Mouse (Mus musculus): ENCODE results near the gene Hist1h2bc. TPM values are rescaled to one million over a fixed set of nuclear protein-coding genes. Genes with fewer than 3 reads are reported as not detected.

The Hist1h2bc gene
- polyA plus RNA-seq, 1 experiment from 2014 or later: 28.7 TPM

- Histone ChIP-seq H3K4me3 (peak overlapping the region; percentile 55), H3K9ac (replicated peaks) (peak overlapping the region; percentile 69), H3K4me2 (replicated peaks) (peak overlapping the region; percentile 95), H3K36me3 (no peaks in the 10 kb centered on the region), H3K27ac (replicated peaks) (peak overlapping the region; percentile 95), H3K27me3 (no peaks in the 10 kb centered on the region), H3K4me1 (peaks cover 28% of the 10 kb centered on the region), H3K9me3 (no peaks in the 10 kb centered on the region)
- ATAC-seq (ENCODE audit: low FRiP score, low read depth): no peak
- 33% methylated on average over 13 of the region's 13 CpGs for WGBS
Observed at GRCm38 (mm10) chr13:23740256-23740840, 56.3 kb downstream of the Hist1h2bc start.

GRCm38 (mm10) chr13:23740910-23741309 lies 56.9 kb downstream of the Hist1h2bc start:
- no peak for ATAC-seq (ENCODE audit: low FRiP score, low read depth)
- peak overlapping the region; percentile 95; the same call in 1 of the 2 replicates for H3K27ac ChIP-seq (replicated peaks)
- H3K4me1 ChIP-seq: peaks cover 31% of the 10 kb centered on the region
- no peak overlapping the region for H3K9ac ChIP-seq (replicated peaks)
- no peaks in the 10 kb centered on the region for H3K27me3 ChIP-seq
- H3K36me3 ChIP-seq: no peaks in the 10 kb centered on the region
- H3K4me3 ChIP-seq: no peak overlapping the region
- peak overlapping the region; percentile 95 for H3K4me2 ChIP-seq (replicated peaks)
- no peaks in the 10 kb centered on the region for H3K9me3 ChIP-seq
- 63% methylated on average over 5 of the region's 5 CpGs for WGBS

GRCm38 (mm10) chr13:23742007-23742406 lies 58.0 kb downstream of the Hist1h2bc start:
- no peak overlapping the region for H3K4me2 ChIP-seq (replicated peaks)
- H3K36me3 ChIP-seq: no peaks in the 10 kb centered on the region
- H3K27ac ChIP-seq (replicated peaks): no peak overlapping the region
- no peak overlapping the region for H3K4me3 ChIP-seq
- H3K27me3 ChIP-seq: no peaks in the 10 kb centered on the region
- no peaks in the 10 kb centered on the region for H3K9me3 ChIP-seq
- ATAC-seq (ENCODE audit: low FRiP score, low read depth): no peak
- H3K4me1 ChIP-seq: peaks cover 33% of the 10 kb centered on the region
- no peak overlapping the region for H3K9ac ChIP-seq (replicated peaks)

Small RNAs within 50 kb of the gene (microRNA-seq; reads per million reads assigned to microRNA genes)
- gene Gm44350: not detected

Other genes starting within 250 kb of the Hist1h2bc start
- gene Btn1a1, start 218.3 kb upstream of the Hist1h2bc start, polyA plus RNA-seq (2016; fragmentation: Nextera tagmentation; extraction: Ambion mirVana): not detected in 2 replicates
- gene Btn2a2, start 195.3 kb upstream of the Hist1h2bc start, polyA plus RNA-seq (2016; fragmentation: Nextera tagmentation; extraction: Ambion mirVana): 0.10 and 0.17 TPM in 2 replicates
- gene Hist1h4h, start 153.1 kb upstream of the Hist1h2bc start, polyA plus RNA-seq (2016; fragmentation: Nextera tagmentation; extraction: Ambion mirVana): 4.2 and 4.4 TPM in 2 replicates
- gene Hist1h2af, start 150.3 kb upstream of the Hist1h2bc start, polyA plus RNA-seq (2016; fragmentation: Nextera tagmentation; extraction: Ambion mirVana): 7.9 and 8.4 TPM in 2 replicates
- 4.8 and 6.9 TPM in 2 replicates for gene Hist1h3g, start 148.8 kb upstream of the Hist1h2bc start, polyA plus RNA-seq (2016; fragmentation: Nextera tagmentation; extraction: Ambion mirVana)
- gene Hist1h2bh, start 140.8 kb upstream of the Hist1h2bc start, polyA plus RNA-seq (2016; fragmentation: Nextera tagmentation; extraction: Ambion mirVana): 0.56 and 0.64 TPM in 2 replicates
- 1.0 and 1.3 TPM in 2 replicates for gene Hist1h3f, start 140.1 kb upstream of the Hist1h2bc start, polyA plus RNA-seq (2016; fragmentation: Nextera tagmentation; extraction: Ambion mirVana)
- gene Hist1h4f, start 132.6 kb upstream of the Hist1h2bc start, polyA plus RNA-seq (2016; fragmentation: Nextera tagmentation; extraction: Ambion mirVana): 0.85 and 1.7 TPM in 2 replicates
- 0.37 and 0.45 TPM in 2 replicates for gene Hist1h1d, start 130.9 kb upstream of the Hist1h2bc start, polyA plus RNA-seq (2016; fragmentation: Nextera tagmentation; extraction: Ambion mirVana)
- 6.5 and 7.0 TPM in 2 replicates for gene Hist1h3e, start 121.8 kb upstream of the Hist1h2bc start, polyA plus RNA-seq (2016; fragmentation: Nextera tagmentation; extraction: Ambion mirVana)
- 95.2 and 113 TPM in 2 replicates for gene Hist1h2ae, start 113.0 kb upstream of the Hist1h2bc start, polyA plus RNA-seq (2016; fragmentation: Nextera tagmentation; extraction: Ambion mirVana)
- 13.0 and 13.8 TPM in 2 replicates for gene Hist1h2bg, start 112.8 kb upstream of the Hist1h2bc start, polyA plus RNA-seq (2016; fragmentation: Nextera tagmentation; extraction: Ambion mirVana)
- 4.5 and 5.1 TPM in 2 replicates for gene Hist1h2bf, start 110.0 kb upstream of the Hist1h2bc start, polyA plus RNA-seq (2016; fragmentation: Nextera tagmentation; extraction: Ambion mirVana)
- gene Hist1h2ad, start 109.8 kb upstream of the Hist1h2bc start, polyA plus RNA-seq (2016; fragmentation: Nextera tagmentation; extraction: Ambion mirVana): 1.8 and 2.5 TPM in 2 replicates
- 4.6 and 5.4 TPM in 2 replicates for gene Hist1h3d, start 108.4 kb upstream of the Hist1h2bc start, polyA plus RNA-seq (2016; fragmentation: Nextera tagmentation; extraction: Ambion mirVana)
- 109 and 113 TPM in 2 replicates for gene Hist1h4d, start 102.6 kb upstream of the Hist1h2bc start, polyA plus RNA-seq (2016; fragmentation: Nextera tagmentation; extraction: Ambion mirVana)
- 2.5 and 2.9 TPM in 2 replicates for gene Hist1h2be, start 63.1 kb upstream of the Hist1h2bc start, polyA plus RNA-seq (2016; fragmentation: Nextera tagmentation; extraction: Ambion mirVana)
- gene Hist1h1e, start 61.6 kb upstream of the Hist1h2bc start, polyA plus RNA-seq (2016; fragmentation: Nextera tagmentation; extraction: Ambion mirVana): 24.2 and 27.0 TPM in 2 replicates
- gene Hist1h2ac, start 251 bp upstream of the Hist1h2bc start, polyA plus RNA-seq (2016; fragmentation: Nextera tagmentation; extraction: Ambion mirVana): 1.1 TPM in 2 replicates
- gene Hist1h1t, start 11.6 kb downstream of the Hist1h2bc start, polyA plus RNA-seq (2016; fragmentation: Nextera tagmentation; extraction: Ambion mirVana): not detected in 2 replicates
- gene Hist1h4c, start 14.3 kb downstream of the Hist1h2bc start, polyA plus RNA-seq (2016; fragmentation: Nextera tagmentation; extraction: Ambion mirVana): 5.8 and 6.8 TPM in 2 replicates
- gene Hfe, start 26.7 kb downstream of the Hist1h2bc start, polyA plus RNA-seq (2016; fragmentation: Nextera tagmentation; extraction: Ambion mirVana): 3.1 and 3.3 TPM in 2 replicates
- 13.6 and 14.0 TPM in 2 replicates for gene Hist1h1c, start 54.6 kb downstream of the Hist1h2bc start, polyA plus RNA-seq (2016; fragmentation: Nextera tagmentation; extraction: Ambion mirVana)
- 7.9 and 9.3 TPM in 2 replicates for gene Hist1h3c, start 61.4 kb downstream of the Hist1h2bc start, polyA plus RNA-seq (2016; fragmentation: Nextera tagmentation; extraction: Ambion mirVana)
- 2.5 and 4.5 TPM in 2 replicates for gene Hist1h2bb, start 62.5 kb downstream of the Hist1h2bc start, polyA plus RNA-seq (2016; fragmentation: Nextera tagmentation; extraction: Ambion mirVana)
- 53.0 and 53.2 TPM in 2 replicates for gene Hist1h2ab, start 66.9 kb downstream of the Hist1h2bc start, polyA plus RNA-seq (2016; fragmentation: Nextera tagmentation; extraction: Ambion mirVana)
- 14.7 and 16.1 TPM in 2 replicates for gene Hist1h3b, start 68.1 kb downstream of the Hist1h2bc start, polyA plus RNA-seq (2016; fragmentation: Nextera tagmentation; extraction: Ambion mirVana)
- gene Hist1h4b, start 72.8 kb downstream of the Hist1h2bc start, polyA plus RNA-seq (2016; fragmentation: Nextera tagmentation; extraction: Ambion mirVana): 5.0 and 8.0 TPM in 2 replicates
- gene Hist1h4a, start 77.0 kb downstream of the Hist1h2bc start, polyA plus RNA-seq (2016; fragmentation: Nextera tagmentation; extraction: Ambion mirVana): 0.41 and 1.3 TPM in 2 replicates
- gene Hist1h3a, start 78.2 kb downstream of the Hist1h2bc start, polyA plus RNA-seq (2016; fragmentation: Nextera tagmentation; extraction: Ambion mirVana): 4.6 and 5.1 TPM in 2 replicates
- 2.3 and 3.6 TPM in 2 replicates for gene Hist1h1a, start 79.5 kb downstream of the Hist1h2bc start, polyA plus RNA-seq (2016; fragmentation: Nextera tagmentation; extraction: Ambion mirVana)
- not detected in 2 replicates for gene Trim38, start 85.7 kb downstream of the Hist1h2bc start, polyA plus RNA-seq (2016; fragmentation: Nextera tagmentation; extraction: Ambion mirVana)
- gene Slc17a2, start 122.8 kb downstream of the Hist1h2bc start, polyA plus RNA-seq (2016; fragmentation: Nextera tagmentation; extraction: Ambion mirVana): not detected in 2 replicates
- not detected in 2 replicates for gene Slc17a3, start 155.2 kb downstream of the Hist1h2bc start, polyA plus RNA-seq (2016; fragmentation: Nextera tagmentation; extraction: Ambion mirVana)
- gene Slc17a1, start 183.6 kb downstream of the Hist1h2bc start, polyA plus RNA-seq (2016; fragmentation: Nextera tagmentation; extraction: Ambion mirVana): not detected in 2 replicates
- gene Slc17a4, start 230.8 kb downstream of the Hist1h2bc start, polyA plus RNA-seq (2016; fragmentation: Nextera tagmentation; extraction: Ambion mirVana): not detected in 2 replicates
- gene Hist1h2ba, start 250.0 kb downstream of the Hist1h2bc start, polyA plus RNA-seq (2016; fragmentation: Nextera tagmentation; extraction: Ambion mirVana): not detected in 2 replicates